Mouse (Mus musculus): ENCODE data around the gene Fpr3. TPM values are rescaled to one million over a fixed set of nuclear protein-coding genes. Genes with fewer than 3 reads are reported as not detected.
A peak's percentile ranks its signal among the peaks of the same experiment; 100 is the strongest.
"Not testable (repeated sequence)": the region's sequence is repeated elsewhere in the genome, so short reads cannot be mapped to it uniquely, and the experiment has no call there.

Gene Fpr3
- polyA plus RNA-seq, 1 experiment = not detected

- Histone ChIP-seq H3K36me3 (ENCODE audit: control insufficient read depth, insufficient read depth, low read length) (no peaks in the 10 kb centered on the region), H3K27ac (ENCODE audit: insufficient read depth, low read length) (peak overlapping the region; percentile 57), H3K4me3 (ENCODE audit: extremely low read depth, insufficient read depth, insufficient read length) (peak overlapping the region; percentile 53; the same call in 1 of the 2 replicates), H3K4me1 (ENCODE audit: control insufficient read depth, insufficient read depth, insufficient read length) (no peaks in the 10 kb centered on the region), H3K27me3 (ENCODE audit: control insufficient read depth, insufficient read depth, low read length) (no peaks in the 10 kb centered on the region)
- 21% methylated on average over 51 of the region's 51 CpGs for WGBS
- no peak for TF ChIP-seq POLR2A (IDR thresholded peaks at IDR 0.05; ENCODE audit: low read depth, low read length)
- TF ChIP-seq CTCF (IDR thresholded peaks at IDR 0.05; ENCODE audit: extremely low read depth, insufficient read depth, insufficient read length, insufficient replicate concordance) = no peak
- DNase-seq (ENCODE audit: low read depth in 1 of 2, low spot score in 2 of 2) = peak; percentile 34 to 36
Observed at GRCm38 (mm10) chr17:17909636-17910421, 22.2 kb downstream of the Fpr3 start.

GRCm38 (mm10) chr17:17912618-17913017 lies 25.0 kb downstream of the Fpr3 start:
- not testable (repeated sequence) for H3K4me3 ChIP-seq (ENCODE audit: extremely low read depth, insufficient read depth, insufficient read length); H3K27me3 ChIP-seq (ENCODE audit: control insufficient read depth, insufficient read depth, low read length); DNase-seq (ENCODE audit: low read depth in 1 of 2, low spot score in 2 of 2); H3K36me3 ChIP-seq (ENCODE audit: control insufficient read depth, insufficient read depth, low read length); H3K27ac ChIP-seq (ENCODE audit: insufficient read depth, low read length); H3K4me1 ChIP-seq (ENCODE audit: control insufficient read depth, insufficient read depth, insufficient read length)
- 86% methylated on average over 8 of the region's 8 CpGs for WGBS

DNA sequence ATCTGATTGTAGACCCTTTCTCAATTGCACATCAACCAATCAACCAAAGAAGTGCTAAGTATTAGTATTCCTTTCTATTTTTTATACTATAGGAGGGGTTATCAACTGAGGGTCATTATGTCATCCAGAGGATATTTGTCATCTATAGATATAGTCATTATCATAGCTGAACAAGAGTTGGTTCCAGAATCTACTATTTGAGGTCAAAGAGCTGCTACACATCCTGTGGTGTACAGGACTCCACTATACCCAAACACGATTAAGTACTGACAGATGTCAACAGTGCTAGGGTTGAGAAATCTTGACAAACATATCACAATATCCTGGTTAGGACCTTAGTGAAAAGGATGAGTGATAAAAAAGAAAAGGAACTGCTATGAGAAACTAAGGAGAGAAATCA lies 29.7 kb downstream of the Fpr3 start:
- no peaks in the 10 kb centered on the region for H3K36me3 ChIP-seq (ENCODE audit: control insufficient read depth, insufficient read depth, low read length)
- TF ChIP-seq CTCF (IDR thresholded peaks at IDR 0.05; ENCODE audit: extremely low read depth, insufficient read depth, insufficient read length, insufficient replicate concordance) (no peak), POLR2A (IDR thresholded peaks at IDR 0.05; ENCODE audit: low read depth, low read length) (no peak)
- WGBS = 97% methylated on average over 1 of the region's 1 CpGs
- no peak overlapping the region for H3K27ac ChIP-seq (ENCODE audit: insufficient read depth, low read length)
- no peaks in the 10 kb centered on the region for H3K4me1 ChIP-seq (ENCODE audit: control insufficient read depth, insufficient read depth, insufficient read length)
- no peak overlapping the region for H3K4me3 ChIP-seq (ENCODE audit: extremely low read depth, insufficient read depth, insufficient read length)
- no peaks in the 10 kb centered on the region for H3K27me3 ChIP-seq (ENCODE audit: control insufficient read depth, insufficient read depth, low read length)
- no peak for DNase-seq (ENCODE audit: low read depth in 1 of 2, low spot score in 2 of 2)

- no peak for TF ChIP-seq CTCF (IDR thresholded peaks at IDR 0.05; ENCODE audit: extremely low read depth, insufficient read depth, insufficient read length, insufficient replicate concordance)
- no peak for TF ChIP-seq POLR2A (IDR thresholded peaks at IDR 0.05; ENCODE audit: low read depth, low read length)
- Histone ChIP-seq H3K4me1 (ENCODE audit: control insufficient read depth, insufficient read depth, insufficient read length) (no peaks in the 10 kb centered on the region), H3K27me3 (ENCODE audit: control insufficient read depth, insufficient read depth, low read length) (no peaks in the 10 kb centered on the region), H3K4me3 (ENCODE audit: extremely low read depth, insufficient read depth, insufficient read length) (no peak overlapping the region), H3K27ac (ENCODE audit: insufficient read depth, low read length) (no peak overlapping the region), H3K36me3 (ENCODE audit: control insufficient read depth, insufficient read depth, low read length) (no peaks in the 10 kb centered on the region)
- no peak for DNase-seq (ENCODE audit: low read depth in 1 of 2, low spot score in 2 of 2)
Observed at GRCm38 (mm10) chr17:17917782-17918181, 30.1 kb downstream of the Fpr3 start.

DNA sequence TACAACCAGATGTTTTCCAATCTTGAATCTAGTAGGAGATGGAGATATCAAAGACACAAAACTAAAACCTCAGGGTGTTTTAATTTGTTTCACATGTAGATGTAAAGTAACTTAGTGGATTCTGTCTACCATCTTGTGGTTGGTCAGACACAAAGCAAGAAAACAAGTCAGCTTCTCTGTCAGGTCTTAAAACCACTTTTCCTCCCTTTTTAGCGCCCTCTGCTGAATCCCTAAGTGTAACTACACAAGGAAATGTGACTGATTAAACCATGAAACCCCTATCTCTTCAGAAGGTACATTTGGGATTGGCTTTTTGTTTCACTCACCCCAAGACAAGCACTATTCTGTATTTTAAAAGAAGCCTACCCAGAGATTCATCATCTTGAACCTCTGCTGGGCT lies 85.8 kb downstream of the Fpr3 start:
- TF ChIP-seq POLR2A (IDR thresholded peaks at IDR 0.05; ENCODE audit: low read depth, low read length) (no peak), CTCF (IDR thresholded peaks at IDR 0.05; ENCODE audit: extremely low read depth, insufficient read depth, insufficient read length, insufficient replicate concordance) (no peak)
- 11% methylated on average over 1 of the region's 1 CpGs for WGBS
- Histone ChIP-seq H3K36me3 (ENCODE audit: control insufficient read depth, insufficient read depth, low read length) (no peaks in the 10 kb centered on the region), H3K27ac (ENCODE audit: insufficient read depth, low read length) (no peak overlapping the region), H3K4me3 (ENCODE audit: extremely low read depth, insufficient read depth, insufficient read length) (no peak overlapping the region), H3K4me1 (ENCODE audit: control insufficient read depth, insufficient read depth, insufficient read length) (no peaks in the 10 kb centered on the region), H3K27me3 (ENCODE audit: control insufficient read depth, insufficient read depth, low read length) (no peaks in the 10 kb centered on the region)
- no peak for DNase-seq (ENCODE audit: low read depth in 1 of 2, low spot score in 2 of 2)

GRCm38 (mm10) chr17:17981232-17981631 lies 93.6 kb downstream of the Fpr3 start:
- not testable (repeated sequence) for H3K4me1 ChIP-seq (ENCODE audit: control insufficient read depth, insufficient read depth, insufficient read length); DNase-seq (ENCODE audit: low read depth in 1 of 2, low spot score in 2 of 2); H3K4me3 ChIP-seq (ENCODE audit: extremely low read depth, insufficient read depth, insufficient read length); H3K27ac ChIP-seq (ENCODE audit: insufficient read depth, low read length); H3K36me3 ChIP-seq (ENCODE audit: control insufficient read depth, insufficient read depth, low read length); H3K27me3 ChIP-seq (ENCODE audit: control insufficient read depth, insufficient read depth, low read length)
- WGBS = 75% methylated on average over 2 of the region's 2 CpGs

DNA sequence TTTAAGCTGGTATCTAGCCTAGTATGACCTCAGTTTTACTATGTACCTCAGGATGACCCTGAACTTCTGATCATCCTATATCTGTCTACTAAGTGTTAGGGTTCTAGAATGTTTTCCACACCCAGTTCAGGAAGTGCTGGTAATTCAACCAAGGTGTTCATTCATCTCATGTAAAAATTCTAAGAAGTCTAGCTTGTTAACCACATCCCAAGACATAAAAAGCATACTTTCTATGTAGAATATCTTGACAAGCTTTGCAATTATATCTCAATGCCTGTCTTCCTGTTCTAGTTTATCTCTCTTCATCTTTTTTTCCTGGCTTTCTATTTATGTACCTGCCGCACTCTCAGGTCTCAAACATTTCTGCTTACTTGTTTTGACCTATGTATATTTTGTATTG lies 117.1 kb downstream of the Fpr3 start:
- no peak overlapping the region for H3K4me3 ChIP-seq (ENCODE audit: extremely low read depth, insufficient read depth, insufficient read length)
- no peaks in the 10 kb centered on the region for H3K36me3 ChIP-seq (ENCODE audit: control insufficient read depth, insufficient read depth, low read length)
- no peaks in the 10 kb centered on the region for H3K27me3 ChIP-seq (ENCODE audit: control insufficient read depth, insufficient read depth, low read length)
- WGBS = 88% methylated on average over 1 of the region's 1 CpGs
- no peak overlapping the region for H3K27ac ChIP-seq (ENCODE audit: insufficient read depth, low read length)
- H3K4me1 ChIP-seq (ENCODE audit: control insufficient read depth, insufficient read depth, insufficient read length) = no peaks in the 10 kb centered on the region
- no peak for TF ChIP-seq POLR2A (IDR thresholded peaks at IDR 0.05; ENCODE audit: low read depth, low read length)
- no peak for DNase-seq (ENCODE audit: low read depth in 1 of 2, low spot score in 2 of 2)

Other genes with a start within 250 kb of the Fpr3 start
- gene Vmn2r90, start 184.1 kb upstream of the Fpr3 start, polyA plus RNA-seq (2012; rRNA removed) = 0.07 TPM in 1 of 2 replicates, not detected in the other
- gene Spaca6, start 60.7 kb upstream of the Fpr3 start, polyA plus RNA-seq (2012; rRNA removed) = 6.8 and 8.6 TPM in 2 replicates
- gene Has1, start 32.6 kb upstream of the Fpr3 start, polyA plus RNA-seq (2012; rRNA removed) = 0.11 and 0.25 TPM in 2 replicates
- gene Fpr1, start 3.9 kb upstream of the Fpr3 start, polyA plus RNA-seq (2012; rRNA removed) = 8.2 and 8.9 TPM in 2 replicates
- gene Fpr2, start within 50 bp of the Fpr3 start, polyA plus RNA-seq (2012; rRNA removed) = 2.4 and 2.8 TPM in 2 replicates
- not detected in 2 replicates for gene Fpr-rs4, start 133.9 kb downstream of the Fpr3 start, polyA plus RNA-seq (2012; rRNA removed)
- gene Vmn2r124, start 161.6 kb downstream of the Fpr3 start, polyA plus RNA-seq (2012; rRNA removed) = not detected in 2 replicates
- not detected in 2 replicates for gene Vmn2r91, start 197.2 kb downstream of the Fpr3 start, polyA plus RNA-seq (2012; rRNA removed)

Measured in spleen, adult 2 months (tissue).